Mouse (Mus musculus): ENCODE data around the gene Ahcyl2. TPM values are rescaled to one million over a fixed set of nuclear protein-coding genes. Genes with fewer than 3 reads are reported as not detected.

The Ahcyl2 gene
- total RNA-seq, 2 experiments from 2014 or later, result 204 to 226 TPM

DNA sequence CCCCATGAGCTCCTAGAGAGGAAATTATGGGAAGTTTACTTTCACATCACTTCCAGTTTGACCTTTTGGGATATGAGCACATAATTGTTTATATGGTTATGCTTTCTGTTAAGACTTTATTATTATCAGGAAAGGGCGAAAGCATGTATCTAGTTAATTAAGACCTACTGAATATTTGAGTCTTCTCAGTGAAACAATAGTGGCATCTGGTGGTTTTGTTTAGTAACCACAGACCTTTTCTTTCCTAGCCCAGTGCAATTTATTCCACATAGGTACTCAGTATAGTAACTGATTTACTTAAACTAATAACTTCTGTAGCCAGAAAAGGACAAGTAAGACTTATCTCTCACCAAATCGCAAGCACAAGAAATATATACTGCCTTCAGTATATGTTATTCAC lies 178.8 kb downstream of the Ahcyl2 start:
- DNase-seq (ENCODE audit: extremely low spot score in 1 of 2, low spot score in 1 of 2), result no peak

GRCm38 (mm10) chr6:29947823-29948222 lies 180.0 kb downstream of the Ahcyl2 start:
- no peak for DNase-seq (ENCODE audit: extremely low spot score in 1 of 2, low spot score in 1 of 2)

- DNase-seq (ENCODE audit: extremely low spot score in 1 of 2, low spot score in 1 of 2), result no peak
Observed at GRCm38 (mm10) chr6:29956749-29957148, 188.9 kb downstream of the Ahcyl2 start.

DNA sequence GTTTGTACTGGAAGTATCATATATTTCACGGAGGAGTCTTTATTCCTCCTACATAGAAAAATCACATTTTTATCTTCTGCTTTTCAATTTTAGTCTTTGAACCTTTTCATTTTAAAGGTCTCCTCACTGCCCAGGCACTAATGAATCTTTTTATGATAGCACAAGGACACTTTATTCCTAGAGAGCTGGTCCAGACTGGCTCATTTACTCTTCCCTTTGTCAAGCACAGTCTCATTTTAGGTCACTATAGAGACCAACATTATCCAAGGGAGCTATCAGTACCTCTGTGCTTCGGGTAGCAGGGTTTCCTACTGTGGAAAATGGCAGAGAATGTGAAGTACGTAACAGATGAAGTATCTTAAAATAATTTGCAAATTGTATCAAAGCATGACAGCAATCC lies 190.9 kb downstream of the Ahcyl2 start:
- DNase-seq (ENCODE audit: extremely low spot score in 1 of 2, low spot score in 1 of 2), result no peak

DNA sequence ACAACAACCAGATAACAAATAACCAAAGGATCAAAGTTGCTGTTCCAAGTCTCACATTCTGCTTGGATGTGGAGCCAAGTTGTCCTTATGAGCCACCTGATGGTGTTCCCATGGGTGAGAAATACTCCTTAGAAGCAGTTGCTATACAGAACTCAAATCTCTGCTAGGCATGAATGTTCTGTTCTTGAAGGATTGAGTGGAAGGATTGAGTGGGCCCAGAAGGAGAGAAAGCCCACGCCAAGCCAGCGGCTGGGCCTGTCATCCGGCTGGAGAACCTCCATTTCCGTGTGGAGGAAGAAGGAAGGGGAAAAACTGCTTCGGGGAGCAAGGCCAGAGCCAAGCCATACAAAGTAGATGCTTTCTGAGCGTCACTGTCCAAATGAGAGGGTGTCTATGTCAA lies 193.3 kb downstream of the Ahcyl2 start:
- no peak for DNase-seq (ENCODE audit: extremely low spot score in 1 of 2, low spot score in 1 of 2)

Other genes starting within 250 kb of the Ahcyl2 start
- 1 to 10 TPM; 3.4 to 4.0 TPM for gene Irf5, start 241.4 kb upstream of the Ahcyl2 start, total RNA-seq (2021)
- 10 to 100 TPM; 62.5 to 72.4 TPM for gene Tnpo3, start 158.1 kb upstream of the Ahcyl2 start, total RNA-seq (2021)
- gene Tspan33, start 73.8 kb upstream of the Ahcyl2 start, total RNA-seq (2021), result 10 to 100 TPM; 26.9 to 34.0 TPM
- 10 to 100 TPM; 13.6 to 15.7 TPM for gene Smo, start 32.5 kb upstream of the Ahcyl2 start, total RNA-seq (2021)
- 10 to 100 TPM; 20.9 to 22.1 TPM for gene Strip2, start 149.0 kb downstream of the Ahcyl2 start, total RNA-seq (2021)

Measured in layer of hippocampus, postnatal 25 days (tissue).